8 mouse cellular contexts compared by ENCODE assay signal in genomic region chr12:111966683-111967173, GRCm38 (mm10). TPM values are rescaled to one million over a fixed set of nuclear protein-coding genes. Genes with fewer than 3 reads are reported as not detected.
DNase-seq lines count a peak whose midpoint lies in the region; ATAC-seq and TF ChIP-seq lines count a peak whose summit lies in the region.

Atp5mpl (minus strand) TSS chr12:111966977.

- peak within 1 kb of the TSS; percentile 92 for H3K9ac ChIP-seq in MEL (ENCODE audit: control insufficient read depth, low read depth, low read length, poor library complexity, severe bottlenecking)
- H3K9ac ChIP-seq in forebrain, postnatal 0 days, result peak within 1 kb of the TSS; percentile 94
- peak within 1 kb of the TSS; percentile 75 for H3K9ac ChIP-seq in lung, embryonic 15.5 days

- H3K4me1 ChIP-seq in MEL (ENCODE audit: control insufficient read depth in 1 of 2, insufficient read depth in 2 of 2, low read length in 2 of 2), result peaks cover 5 to 16% of the 10 kb centered on the region in 2 experiments; a peak in 3 of 4 replicates
- peaks cover 6% of the 10 kb centered on the region for H3K4me1 ChIP-seq in cerebellum, adult 2 months (ENCODE audit: control insufficient read depth, insufficient read depth, low read length)
- 0 out of 2 replicates have a peak, but pooled peaks cover 9% of the 10 kb centered on the region for H3K4me1 ChIP-seq in forebrain, postnatal 0 days (ENCODE audit: insufficient read depth)
- peaks cover 11% of the 10 kb centered on the region for H3K4me1 ChIP-seq in lung, embryonic 15.5 days

- peak; percentile 56 to 79 for TF ChIP-seq POLR2A in MEL (IDR thresholded peaks at IDR 0.05; ENCODE audit: control insufficient read depth in 1 of 2, insufficient read depth in 1 of 2, low read depth in 1 of 2, low read length in 2 of 2, poor library complexity in 1 of 2)
- TF ChIP-seq POLR2A in cerebellum, adult 2 months (IDR thresholded peaks at IDR 0.05; ENCODE audit: borderline replicate concordance, insufficient read depth, low read length), result peak; percentile 83; the same call in 1 of the 2 replicates

- TF ChIP-seq EP300 in MEL (IDR thresholded peaks at IDR 0.05; ENCODE audit: low read depth in 1 of 2, low read length in 2 of 2), result 0 out of 4 replicates have a peak, but pooled peaks of 1 of the 2 experiments have one; percentile 18

- peak within 1 kb of the TSS; percentile 76 to 92 for H3K4me3 ChIP-seq in MEL (ENCODE audit: control insufficient read depth in 1 of 2, insufficient read depth in 1 of 2, low read depth in 2 of 2, low read length in 2 of 2)
- H3K4me3 ChIP-seq in cerebellum, adult 2 months (replicated peaks; ENCODE audit: insufficient read depth, low read depth, low read length), result peak within 1 kb of the TSS; percentile 95
- peak within 1 kb of the TSS; percentile 89 for H3K4me3 ChIP-seq in forebrain, postnatal 0 days (ENCODE audit: low read depth, low read length)
- H3K4me3 ChIP-seq in lung, embryonic 15.5 days, result peak within 1 kb of the TSS; percentile 85

- ATAC-seq in forebrain, postnatal 0 days, result peak; percentile 96
- peak; percentile 90 for ATAC-seq in lung, embryonic 15.5 days (ENCODE audit: borderline replicate concordance, extremely low read depth, low FRiP score, low TSS enrichment)

- H3K27ac ChIP-seq in MEL (ENCODE audit: control insufficient read depth, low read depth, low read length), result peak within 1 kb of the TSS; percentile 17; the same call in 1 of the 2 replicates
- H3K27ac ChIP-seq in cerebellum, adult 2 months (ENCODE audit: insufficient read depth, low read length), result peak within 1 kb of the TSS; percentile 94
- H3K27ac ChIP-seq in forebrain, postnatal 0 days (ENCODE audit: low read depth, low read length), result peak within 1 kb of the TSS; percentile 79
- H3K27ac ChIP-seq in lung, embryonic 15.5 days, result 0 out of 2 replicates have a peak within 1 kb of the TSS, but pooled peaks have one; percentile 35

- DNase-seq in MEL (ENCODE audit: low read depth, low spot score), result peak; percentile 96
- DNase-seq in cerebellum, adult 2 months, result peak; percentile 96 to 99
- peak; percentile 96 for DNase-seq in forebrain, postnatal 0 days
- DNase-seq in heart, postnatal 4 days, result peak; percentile 99
- peak; percentile 87 to 96 for DNase-seq in layer of hippocampus, adult 8-10 months (ENCODE audit: low spot score in 2 of 2)
- DNase-seq in ovary, adult 18-20 months (ENCODE audit: low spot score), result peak; percentile 88
- DNase-seq in thymus, postnatal 0 days (ENCODE audit: low spot score), result peak; percentile 94

- no peak for TF ChIP-seq RAD21 in MEL (IDR thresholded peaks at IDR 0.05; ENCODE audit: low read depth, low read length)

- H3K79me2 ChIP-seq in MEL (ENCODE audit: control insufficient read depth, insufficient read depth, low read length, poor library complexity), result peaks cover 30% of the 10 kb centered on the region

- peak within 1 kb of the TSS; percentile 72 for H3K4me2 ChIP-seq in forebrain, postnatal 0 days (ENCODE audit: low read depth)
- peak within 1 kb of the TSS; percentile 75 for H3K4me2 ChIP-seq in lung, embryonic 15.5 days

- no peaks in the 10 kb centered on the region for H3K27me3 ChIP-seq in MEL (ENCODE audit: control insufficient read depth in 1 of 2, insufficient read depth in 2 of 2, low read length in 2 of 2)
- H3K27me3 ChIP-seq in cerebellum, adult 2 months (ENCODE audit: control insufficient read depth, insufficient read depth, low read length), result no peaks in the 10 kb centered on the region
- H3K27me3 ChIP-seq in forebrain, postnatal 0 days (ENCODE audit: insufficient read depth, low read length), result no peaks in the 10 kb centered on the region
- no peaks in the 10 kb centered on the region for H3K27me3 ChIP-seq in lung, embryonic 15.5 days

- under 1% methylated on average over 37 of the region's 37 CpGs for WGBS in cerebellum, adult 2 months
- 1% methylated on average over 37 of the region's 37 CpGs for WGBS in forebrain, postnatal 0 days
- WGBS in lung, embryonic 15.5 days, result under 1% methylated on average over 37 of the region's 37 CpGs

- H3K9me3 ChIP-seq in MEL (replicated peaks; ENCODE audit: insufficient read depth, low read length), result no peaks in the 10 kb centered on the region
- H3K9me3 ChIP-seq in forebrain, postnatal 0 days (ENCODE audit: low read length), result no peaks in the 10 kb centered on the region
- no peaks in the 10 kb centered on the region for H3K9me3 ChIP-seq in lung, embryonic 15.5 days

- H3K36me3 ChIP-seq in MEL (ENCODE audit: control insufficient read depth in 1 of 2, insufficient read depth in 2 of 2, low read length in 2 of 2), result peaks cover 7 to 17% of the 10 kb centered on the region in 2 experiments
- peaks cover 13% of the 10 kb centered on the region for H3K36me3 ChIP-seq in forebrain, postnatal 0 days (ENCODE audit: insufficient read depth)
- peaks cover 9% of the 10 kb centered on the region for H3K36me3 ChIP-seq in lung, embryonic 15.5 days

- TF ChIP-seq CTCF in MEL (IDR thresholded peaks at IDR 0.05 in 2 of 3, conservative IDR thresholded peaks at IDR 0.05 in 1 of 3; ENCODE audit: control insufficient read depth in 1 of 3, insufficient read depth in 1 of 3, low read depth in 2 of 3, low read length in 3 of 3, poor library complexity in 1 of 3, severe bottlenecking in 1 of 3), result peak; percentile 73 to 87 (median 83)
- peak; percentile 79 for TF ChIP-seq CTCF in cerebellum, adult 2 months (IDR thresholded peaks at IDR 0.05; ENCODE audit: borderline replicate concordance, insufficient read depth, low read depth, low read length)
- peak; percentile 96 for TF ChIP-seq CTCF in forebrain, postnatal 0 days (IDR thresholded peaks at IDR 0.05; ENCODE audit: low read depth)

TF ChIP-seq in MEL, 35 proteins besides CTCF, POLR2A, EP300 and RAD21 (continues in another document):
- peak; percentile 69; the same call in 1 of the 2 replicates for TF ChIP-seq POLR2AphosphoS2 (IDR thresholded peaks at IDR 0.05; ENCODE audit: low read length)
- TF ChIP-seq UBTF (IDR thresholded peaks at IDR 0.05; ENCODE audit: borderline replicate concordance, insufficient read depth, low read depth, low read length), result no peak
- TF ChIP-seq GABPA (IDR thresholded peaks at IDR 0.05; ENCODE audit: low read depth, low read length), result peak; percentile 60; the same call in 1 of the 2 replicates
- no peak for TF ChIP-seq ZNF384 (IDR thresholded peaks at IDR 0.05; ENCODE audit: low read depth, low read length)
- peak; percentile 74 for TF ChIP-seq TBP (IDR thresholded peaks at IDR 0.05; ENCODE audit: low read depth, low read length)
- TF ChIP-seq SMC3 (IDR thresholded peaks at IDR 0.05; ENCODE audit: low read depth, low read length), result no peak
- TF ChIP-seq MAZ (IDR thresholded peaks at IDR 0.05; ENCODE audit: low read depth, low read length), result no peak
- no peak for TF ChIP-seq POLR2AphosphoS5 (IDR thresholded peaks at IDR 0.05; ENCODE audit: borderline replicate concordance, low read depth, low read length)
- peak; percentile 67 for TF ChIP-seq MAX (IDR thresholded peaks at IDR 0.05; ENCODE audit: low read length)
- peak; percentile 78 for TF ChIP-seq KAT2A (conservative IDR thresholded peaks at IDR 0.05; ENCODE audit: low read depth, low read length)
- TF ChIP-seq MEF2A (IDR thresholded peaks at IDR 0.05; ENCODE audit: extremely low read depth, insufficient replicate concordance, low read depth, low read length, poor library complexity, severe bottlenecking), result 0 out of 2 replicates have a peak, but pooled peaks have one; percentile 25
- peak; percentile 82 for TF ChIP-seq NRF1 (IDR thresholded peaks at IDR 0.05; ENCODE audit: insufficient read depth, low read depth, low read length, poor library complexity, severe bottlenecking)
- TF ChIP-seq ZMIZ1 (IDR thresholded peaks at IDR 0.05; ENCODE audit: low read depth, low read length), result peak; percentile 63; the same call in 1 of the 2 replicates
- peak; percentile 72; the same call in 1 of the 2 replicates for TF ChIP-seq MXI1 (IDR thresholded peaks at IDR 0.05; ENCODE audit: low read depth, low read length)
- TF ChIP-seq ETS1 (IDR thresholded peaks at IDR 0.05; ENCODE audit: low read depth, low read length), result no peak
- TF ChIP-seq MAFK (IDR thresholded peaks at IDR 0.05; ENCODE audit: borderline replicate concordance, low read depth, low read length), result no peak
- no peak for TF ChIP-seq MYB (IDR thresholded peaks at IDR 0.05; ENCODE audit: low read depth, low read length)
- no peak for TF ChIP-seq TAL1 (IDR thresholded peaks at IDR 0.05; ENCODE audit: low read length)
- no peak for TF ChIP-seq USF1 (IDR thresholded peaks at IDR 0.05; ENCODE audit: low read depth, low read length)
- TF ChIP-seq BHLHE40 (IDR thresholded peaks at IDR 0.05; ENCODE audit: borderline replicate concordance, low read depth, low read length), result no peak
- TF ChIP-seq GATA1 (IDR thresholded peaks at IDR 0.05; ENCODE audit: low read depth, low read length), result no peak
- TF ChIP-seq NELFE (IDR thresholded peaks at IDR 0.05; ENCODE audit: low read depth, low read length), result peak; percentile 87
- TF ChIP-seq MYC (IDR thresholded peaks at IDR 0.05; ENCODE audit: low read depth, low read length), result peak; percentile 59; the same call in 1 of the 2 replicates
- no peak for TF ChIP-seq ZC3H11A (IDR thresholded peaks at IDR 0.05; ENCODE audit: low read depth, low read length)
- TF ChIP-seq ZKSCAN1 (IDR thresholded peaks at IDR 0.05; ENCODE audit: low read depth, low read length), result no peak
- TF ChIP-seq CHD1 (IDR thresholded peaks at IDR 0.05; ENCODE audit: low read depth, low read length), result no peak
- no peak for TF ChIP-seq CHD2 (IDR thresholded peaks at IDR 0.05; ENCODE audit: low read length)
- TF ChIP-seq TCF12 (IDR thresholded peaks at IDR 0.05; ENCODE audit: low read depth, low read length), result peak; percentile 76
- TF ChIP-seq JUND (IDR thresholded peaks at IDR 0.05; ENCODE audit: low read depth, low read length), result no peak
- TF ChIP-seq RCOR1 (IDR thresholded peaks at IDR 0.05; ENCODE audit: low read depth, low read length), result no peak

RNA-seq across cellular contexts. Expression of gene Atp5mpl, which starts in this region (rescaled TPM):
- 461 and 487 TPM in 2 replicates for total RNA-seq in MEL (2012; rRNA removed)
- 1,000 to 10,000 TPM in 1 of 2 experiments, 100 to 1,000 TPM in 1; 224 to 1,158 TPM for polyA plus RNA-seq in MEL (2012; ENCODE audit: insufficient read depth in 1 of 2, insufficient read length in 2 of 2, low read depth in 1 of 2, low replicate concordance in 2 of 2, missing spikeins in 1 of 2)
- 359 and 364 TPM in 2 replicates for polyA plus RNA-seq in cerebellum, adult 2 months (2012; rRNA removed)
- total RNA-seq in forebrain, postnatal 0 days (2014; rRNA removed), result 313 and 545 TPM in 2 replicates
- 765 and 965 TPM in 2 replicates for polyA plus RNA-seq in forebrain, postnatal 0 days (2015; fragmentation: Nextera tagmentation; extraction: Ambion mirVana)
- 1,000 to 10,000 TPM; 1,243 to 1,298 TPM for total RNA-seq in heart, postnatal 4 days (2021)
- 100 to 1,000 TPM; 350 to 405 (median 378) TPM for total RNA-seq in layer of hippocampus, adult 8-10 months (2022)
- 634 and 662 TPM in 2 replicates for polyA plus RNA-seq in lung, embryonic 15.5 days (2015; fragmentation: Nextera tagmentation; extraction: Ambion mirVana)
- polyA plus RNA-seq in thymus, postnatal 0 days (2015; fragmentation: Nextera tagmentation; extraction: Ambion mirVana), result 879 and 927 TPM in 2 replicates

Comparison
In these comparisons a context has a peak if more than half of its experiments do, and no peak if none do; other contexts are left out.
1. Peak in every context shown above with its lines: DNase-seq, ATAC-seq, H3K4me3 ChIP-seq and H3K27ac ChIP-seq.
2. H3K27ac ChIP-seq: peak in every context shown above with its lines; median percentile 94 in cerebellum, adult 2 months; 79 in forebrain, postnatal 0 days; 35 in lung, embryonic 15.5 days; 17 in MEL.